Mouse (Mus musculus) liver, adult (tissue): Measurements from ENCODE around the gene Htr7.

Experiments
- GATA4 ChIP-seq: IDR thresholded peaks from 2 replicates; pipeline ENCODE4 v1.6.1; 2014; ENCODE audit warnings: mild to moderate bottlenecking, low read length; ENCODE audit not compliant: insufficient replicate concordance

The Htr7 gene

GRCm38 (mm10) chr19:36057231-36057811 is at the start of gene Htr7:
Gene Htr7, minus strand, starts transcription at chr19:36057507.
- TF ChIP-seq GATA4 = no peak

- no peak for TF ChIP-seq GATA4
These were observed 46.6 kb upstream of the Htr7 start for GRCm38 (mm10) chr19:36103909-36104308.

- no peak for TF ChIP-seq GATA4
These were observed 41.6 kb upstream of the Htr7 start for GRCm38 (mm10) chr19:36098916-36099315.

- TF ChIP-seq GATA4 = no peak
These were observed 41.0 kb upstream of the Htr7 start for GRCm38 (mm10) chr19:36098265-36098664.

GRCm38 (mm10) chr19:36097194-36097593 is 39.9 kb upstream of the Htr7 start:
- no peak for TF ChIP-seq GATA4

GRCm38 (mm10) chr19:36090781-36091180 is 33.5 kb upstream of the Htr7 start:
- no peak for TF ChIP-seq GATA4

GRCm38 (mm10) chr19:36083262-36084225 is 26.2 kb upstream of the Htr7 start, which contains the start of gene Rpp30:
Gene Rpp30, plus strand, starts transcription at chr19:36083716.
- no peak for TF ChIP-seq GATA4

- TF ChIP-seq GATA4 = no peak
These were observed 25.4 kb upstream of the Htr7 start for GRCm38 (mm10) chr19:36082606-36083261.

- TF ChIP-seq GATA4 = no peak
These were observed 5.7 kb upstream of the Htr7 start for GRCm38 (mm10) chr19:36062801-36063529.

GRCm38 (mm10) chr19:36056502-36057221 is 645 bp downstream of the Htr7 start:
- no peak for TF ChIP-seq GATA4

GRCm38 (mm10) chr19:36046046-36046445 is 11.3 kb downstream of the Htr7 start:
- TF ChIP-seq GATA4 = no peak

- TF ChIP-seq GATA4 = no peak
These were observed 42.5 kb downstream of the Htr7 start for GRCm38 (mm10) chr19:36014836-36015235.

- no peak for TF ChIP-seq GATA4
These were observed 51.0 kb downstream of the Htr7 start for GRCm38 (mm10) chr19:36006277-36006676.

- TF ChIP-seq GATA4 = no peak
These were observed 52.3 kb downstream of the Htr7 start for GRCm38 (mm10) chr19:36004961-36005360.
